Mouse (Mus musculus): ENCODE measurements around the gene Qrsl1. TPM values are rescaled to one million over a fixed set of nuclear protein-coding genes. Genes with fewer than 3 reads are reported as not detected.

Qrsl1 gene
- polyA plus RNA-seq, 1 experiment from 2014 or later: 33.1 TPM

DNA sequence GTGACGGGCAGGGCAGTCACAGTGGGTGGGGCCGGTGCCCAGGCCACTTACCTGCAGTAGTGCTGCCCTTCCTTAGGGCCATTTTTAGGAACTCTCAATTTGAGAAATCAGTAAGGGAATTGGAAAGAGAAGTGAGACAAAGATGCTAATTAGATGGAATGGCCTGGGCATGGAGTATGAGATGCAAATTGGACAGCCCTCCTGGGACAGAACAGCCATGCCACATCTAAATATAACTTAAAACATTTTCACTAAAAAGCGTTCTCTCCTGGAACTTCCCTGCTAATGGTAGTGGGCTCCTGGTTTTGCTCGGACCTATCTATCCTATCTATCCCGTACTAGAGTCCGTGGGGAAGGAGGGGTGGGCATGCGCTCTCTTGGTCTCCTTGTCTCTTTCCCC lies 3.3 kb downstream of the Qrsl1 start:
- Histone ChIP-seq H3K27me3 (ENCODE audit: control insufficient read depth, insufficient read depth, low read length) (no peaks in the 10 kb centered on the region), H3K4me1 (ENCODE audit: control insufficient read depth, insufficient read depth, low read length) (peaks cover 13% of the 10 kb centered on the region), H3K27ac (ENCODE audit: low read depth, low read length) (no peak overlapping the region), H3K36me3 (ENCODE audit: control insufficient read depth, insufficient read depth, low read length) (peaks cover 12% of the 10 kb centered on the region; the same call in 1 of the 2 replicates), H3K9me3 (ENCODE audit: control insufficient read depth, low read length) (no peaks in the 10 kb centered on the region), H3K4me2 (replicated peaks; ENCODE audit: low read depth, low read length) (no peak overlapping the region), H3K9ac (ENCODE audit: low read depth, low read length) (no peak overlapping the region), H3K4me3 (ENCODE audit: low read length) (no peak overlapping the region)
- no peak for ATAC-seq (ENCODE audit: low FRiP score, low TSS enrichment)
- 93% methylated on average over 7 of the region's 7 CpGs for WGBS

DNA sequence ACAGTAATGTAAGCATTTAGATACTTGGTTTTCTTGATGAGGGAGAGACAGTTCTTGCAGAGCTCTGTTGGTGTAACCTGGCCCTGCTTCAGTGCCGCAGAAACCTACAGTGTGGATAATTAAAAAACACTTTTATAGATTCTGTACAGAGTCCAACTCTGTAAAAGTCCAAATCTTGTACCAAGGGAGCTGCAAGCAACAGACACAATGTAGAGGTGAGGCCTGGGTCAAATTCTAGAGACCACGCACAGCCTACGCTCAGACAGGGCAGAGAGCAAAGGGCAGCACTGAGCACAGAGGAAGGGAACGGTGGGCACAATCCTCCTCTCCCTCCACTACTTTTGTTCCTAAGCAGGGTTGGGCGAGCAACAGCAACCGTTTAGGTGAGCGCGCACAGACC lies 5.5 kb downstream of the Qrsl1 start:
- WGBS: 93% methylated on average over 8 of the region's 8 CpGs
- Histone ChIP-seq H3K27ac (ENCODE audit: low read depth, low read length) (no peak overlapping the region), H3K9ac (ENCODE audit: low read depth, low read length) (no peak overlapping the region), H3K9me3 (ENCODE audit: control insufficient read depth, low read length) (no peaks in the 10 kb centered on the region), H3K4me1 (ENCODE audit: control insufficient read depth, insufficient read depth, low read length) (0 out of 2 replicates have a peak, but pooled peaks cover 3% of the 10 kb centered on the region), H3K27me3 (ENCODE audit: control insufficient read depth, insufficient read depth, low read length) (no peaks in the 10 kb centered on the region), H3K4me3 (ENCODE audit: low read length) (no peak overlapping the region), H3K4me2 (replicated peaks; ENCODE audit: low read depth, low read length) (no peak overlapping the region), H3K36me3 (ENCODE audit: control insufficient read depth, insufficient read depth, low read length) (peaks cover 20% of the 10 kb centered on the region)
- ATAC-seq (ENCODE audit: low FRiP score, low TSS enrichment): no peak

- no peak for ATAC-seq (ENCODE audit: low FRiP score, low TSS enrichment)
These were observed 8.6 kb downstream of the Qrsl1 start for GRCm38 (mm10) chr10:43892971-43893370.

DNA sequence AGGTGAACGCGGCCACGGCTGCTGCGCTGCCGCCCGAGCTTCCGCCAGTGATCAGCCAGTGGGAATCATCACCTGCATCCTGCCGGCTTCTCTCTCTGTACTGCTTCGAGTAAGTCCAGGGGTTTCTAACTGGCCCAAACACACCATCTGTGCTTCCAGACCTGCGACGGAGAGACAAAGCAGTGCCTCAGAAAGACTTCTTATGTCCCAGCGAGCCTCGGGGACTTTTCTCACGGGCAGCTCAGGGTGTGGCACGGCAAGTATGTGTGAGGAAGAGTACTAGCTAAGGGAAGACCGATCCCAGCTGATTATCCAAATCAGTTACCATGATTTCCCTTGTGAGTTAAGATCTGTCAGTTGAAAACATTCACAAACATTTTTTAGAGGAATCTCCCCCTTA lies 12.6 kb downstream of the Qrsl1 start:
- Histone ChIP-seq H3K27me3 (ENCODE audit: control insufficient read depth, insufficient read depth, low read length) (no peaks in the 10 kb centered on the region), H3K36me3 (ENCODE audit: control insufficient read depth, insufficient read depth, low read length) (peaks cover 52% of the 10 kb centered on the region), H3K4me3 (ENCODE audit: low read length) (no peak overlapping the region), H3K9me3 (ENCODE audit: control insufficient read depth, low read length) (no peaks in the 10 kb centered on the region), H3K4me1 (ENCODE audit: control insufficient read depth, insufficient read depth, low read length) (no peaks in the 10 kb centered on the region), H3K9ac (ENCODE audit: low read depth, low read length) (no peak overlapping the region), H3K27ac (ENCODE audit: low read depth, low read length) (no peak overlapping the region), H3K4me2 (replicated peaks; ENCODE audit: low read depth, low read length) (no peak overlapping the region)
- ATAC-seq (ENCODE audit: low FRiP score, low TSS enrichment): no peak
- WGBS: 93% methylated on average over 16 of the region's 16 CpGs

More at GRCm38 (mm10) chr10:43892971-43893370, 8.6 kb downstream of the Qrsl1 start:
- WGBS: 90% methylated on average over 4 of the region's 4 CpGs
- peaks cover 37% of the 10 kb centered on the region for H3K36me3 ChIP-seq (ENCODE audit: control insufficient read depth, insufficient read depth, low read length)
- no peaks in the 10 kb centered on the region for H3K9me3 ChIP-seq (ENCODE audit: control insufficient read depth, low read length)
- no peaks in the 10 kb centered on the region for H3K27me3 ChIP-seq (ENCODE audit: control insufficient read depth, insufficient read depth, low read length)
- H3K9ac ChIP-seq (ENCODE audit: low read depth, low read length): no peak overlapping the region
- no peak overlapping the region for H3K4me3 ChIP-seq (ENCODE audit: low read length)
- H3K4me2 ChIP-seq (replicated peaks; ENCODE audit: low read depth, low read length): no peak overlapping the region
- no peak overlapping the region for H3K27ac ChIP-seq (ENCODE audit: low read depth, low read length)
- no peaks in the 10 kb centered on the region for H3K4me1 ChIP-seq (ENCODE audit: control insufficient read depth, insufficient read depth, low read length)

GRCm38 (mm10) chr10:43887676-43888075 lies 13.9 kb downstream of the Qrsl1 start:
- no peak overlapping the region for H3K4me3 ChIP-seq (ENCODE audit: low read length)
- no peaks in the 10 kb centered on the region for H3K27me3 ChIP-seq (ENCODE audit: control insufficient read depth, insufficient read depth, low read length)
- H3K9ac ChIP-seq (ENCODE audit: low read depth, low read length): no peak overlapping the region
- no peak overlapping the region for H3K27ac ChIP-seq (ENCODE audit: low read depth, low read length)
- peaks cover 42% of the 10 kb centered on the region for H3K36me3 ChIP-seq (ENCODE audit: control insufficient read depth, insufficient read depth, low read length)
- H3K4me1 ChIP-seq (ENCODE audit: control insufficient read depth, insufficient read depth, low read length): no peaks in the 10 kb centered on the region
- no peaks in the 10 kb centered on the region for H3K9me3 ChIP-seq (ENCODE audit: control insufficient read depth, low read length)
- no peak for ATAC-seq (ENCODE audit: low FRiP score, low TSS enrichment)
- no peak overlapping the region for H3K4me2 ChIP-seq (replicated peaks; ENCODE audit: low read depth, low read length)
- 92% methylated on average over 9 of the region's 9 CpGs for WGBS

- H3K27ac ChIP-seq (ENCODE audit: low read depth, low read length): no peak overlapping the region
- 97% methylated on average over 1 of the region's 1 CpGs for WGBS
- H3K4me2 ChIP-seq (replicated peaks; ENCODE audit: low read depth, low read length): no peak overlapping the region
- no peak overlapping the region for H3K4me3 ChIP-seq (ENCODE audit: low read length)
- no peak overlapping the region for H3K9ac ChIP-seq (ENCODE audit: low read depth, low read length)
- no peaks in the 10 kb centered on the region; the same call in 1 of the 2 replicates for H3K36me3 ChIP-seq (ENCODE audit: control insufficient read depth, insufficient read depth, low read length)
- H3K9me3 ChIP-seq (ENCODE audit: control insufficient read depth, low read length): no peaks in the 10 kb centered on the region
- ATAC-seq (ENCODE audit: low FRiP score, low TSS enrichment): no peak
- H3K4me1 ChIP-seq (ENCODE audit: control insufficient read depth, insufficient read depth, low read length): no peaks in the 10 kb centered on the region
- H3K27me3 ChIP-seq (ENCODE audit: control insufficient read depth, insufficient read depth, low read length): no peaks in the 10 kb centered on the region
These were observed 30.1 kb downstream of the Qrsl1 start for GRCm38 (mm10) chr10:43871458-43871857.

- Histone ChIP-seq H3K36me3 (ENCODE audit: control insufficient read depth, insufficient read depth, low read length) (no peaks in the 10 kb centered on the region), H3K4me1 (ENCODE audit: control insufficient read depth, insufficient read depth, low read length) (no peaks in the 10 kb centered on the region), H3K9ac (ENCODE audit: low read depth, low read length) (no peak overlapping the region), H3K27ac (ENCODE audit: low read depth, low read length) (no peak overlapping the region), H3K27me3 (ENCODE audit: control insufficient read depth, insufficient read depth, low read length) (no peaks in the 10 kb centered on the region), H3K9me3 (ENCODE audit: control insufficient read depth, low read length) (no peaks in the 10 kb centered on the region), H3K4me3 (ENCODE audit: low read length) (no peak overlapping the region), H3K4me2 (replicated peaks; ENCODE audit: low read depth, low read length) (no peak overlapping the region)
- no peak for ATAC-seq (ENCODE audit: low FRiP score, low TSS enrichment)
- 79% methylated on average over 10 of the region's 10 CpGs for WGBS
These were observed 30.8 kb downstream of the Qrsl1 start for GRCm38 (mm10) chr10:43870752-43871151.

- ATAC-seq (ENCODE audit: low FRiP score, low TSS enrichment): no peak
- Histone ChIP-seq H3K36me3 (ENCODE audit: control insufficient read depth, insufficient read depth, low read length) (no peaks in the 10 kb centered on the region), H3K4me1 (ENCODE audit: control insufficient read depth, insufficient read depth, low read length) (no peaks in the 10 kb centered on the region), H3K27ac (ENCODE audit: low read depth, low read length) (no peak overlapping the region), H3K4me3 (ENCODE audit: low read length) (no peak overlapping the region), H3K9me3 (ENCODE audit: control insufficient read depth, low read length) (peaks cover 4% of the 10 kb centered on the region; the same call in 1 of the 2 replicates), H3K27me3 (ENCODE audit: control insufficient read depth, insufficient read depth, low read length) (no peaks in the 10 kb centered on the region), H3K9ac (ENCODE audit: low read depth, low read length) (no peak overlapping the region), H3K4me2 (replicated peaks; ENCODE audit: low read depth, low read length) (no peak overlapping the region)
- WGBS: 92% methylated on average over 3 of the region's 3 CpGs
These were observed 45.2 kb downstream of the Qrsl1 start for GRCm38 (mm10) chr10:43856351-43856750.

- Histone ChIP-seq H3K27ac (ENCODE audit: low read depth, low read length) (no peak overlapping the region), H3K4me1 (ENCODE audit: control insufficient read depth, insufficient read depth, low read length) (no peaks in the 10 kb centered on the region), H3K27me3 (ENCODE audit: control insufficient read depth, insufficient read depth, low read length) (no peaks in the 10 kb centered on the region), H3K4me2 (replicated peaks; ENCODE audit: low read depth, low read length) (no peak overlapping the region), H3K9me3 (ENCODE audit: control insufficient read depth, low read length) (peaks cover 4% of the 10 kb centered on the region; the same call in 1 of the 2 replicates), H3K9ac (ENCODE audit: low read depth, low read length) (no peak overlapping the region), H3K4me3 (ENCODE audit: low read length) (no peak overlapping the region), H3K36me3 (ENCODE audit: control insufficient read depth, insufficient read depth, low read length) (no peaks in the 10 kb centered on the region)
- 97% methylated on average over 9 of the region's 9 CpGs for WGBS
- ATAC-seq (ENCODE audit: low FRiP score, low TSS enrichment): no peak
These were observed 45.6 kb downstream of the Qrsl1 start for GRCm38 (mm10) chr10:43855916-43856315.

Measured in kidney, embryonic 14.5 days (tissue).